Mouse (Mus musculus) hindbrain, embryonic 11.5 days (tissue): ENCODE data around the gene Tent5a. TPM values are rescaled to one million over a fixed set of nuclear protein-coding genes. Genes with fewer than 3 reads are reported as not detected.
A peak's percentile ranks its signal among the peaks of the same experiment; 100 is the strongest.

ENCODE experiments used
- ATAC-seq: fragments of 200-750 bp; cut with Nextera tagmentation; 2 replicates; pipeline ENCODE4 v1.8.0; 2017; ENCODE audit warnings: mild to moderate bottlenecking, moderate TSS enrichment, moderate library complexity; ENCODE audit not compliant: low FRiP score
- DNase-seq: peaks from one replicate; pipeline ENCODE4 v3.0.0-alpha.2; 2015; ENCODE audit warnings: low spot score
- H3K27ac ChIP-seq: fragments of 300-500 bp; sonication (generic); 2 replicates; pipeline ENCODE4 v1.5.1; 2014; ENCODE audit warnings: mild to moderate bottlenecking, low read depth, low read length
- H3K27me3 ChIP-seq: fragments of 300-500 bp; sonication (generic); 2 replicates; pipeline ENCODE4 v1.6.1; 2014; ENCODE audit warnings: mild to moderate bottlenecking, low read length, moderate library complexity, mixed read lengths; ENCODE audit not compliant: control insufficient read depth, insufficient read depth
- H3K36me3 ChIP-seq: fragments of 300-500 bp; sonication (generic); 2 replicates; pipeline ENCODE4 v1.6.1; 2014; ENCODE audit warnings: mild to moderate bottlenecking, low read length, moderate library complexity, mixed read lengths; ENCODE audit not compliant: control insufficient read depth, insufficient read depth
- H3K4me1 ChIP-seq: fragments of 300-500 bp; sonication (generic); replicated peaks from 2 replicates; pipeline ENCODE4 v1.6.1; 2014; ENCODE audit warnings: low read length, mixed read lengths; ENCODE audit not compliant: control insufficient read depth, insufficient read depth
- H3K4me2 ChIP-seq: fragments of 300-500 bp; sonication (generic); replicated peaks from 2 replicates; pipeline ENCODE4 v1.6.1; 2014; ENCODE audit warnings: mild to moderate bottlenecking, low read depth, low read length
- H3K4me3 ChIP-seq: fragments of 300-500 bp; sonication (generic); 2 replicates; pipeline ENCODE4 v1.5.1; 2014; ENCODE audit warnings: low read depth, low read length
- H3K9ac ChIP-seq: fragments of 300-500 bp; sonication (generic); 2 replicates; pipeline ENCODE4 v1.6.1; 2014; ENCODE audit warnings: low read depth, low read length
- H3K9me3 ChIP-seq: fragments of 300-500 bp; sonication (generic); 2 replicates; pipeline ENCODE4 v1.6.1; 2016; ENCODE audit warnings: low read length; ENCODE audit not compliant: control insufficient read depth
- WGBS: fragments of 180-500 bp; shearing (Covaris S2); extraction: QIAGEN DNeasy Blood & Tissue Kit; methylation state at CpG from one replicate; pipeline ENCODE4 v1.1.7; 2014; 5-methylcytosine and 5-hydroxymethylcytosine counted together
- polyA plus RNA-seq: library from polyadenylated mRNA; unstranded; fragments of >200 nt; fragmentation: Nextera tagmentation; extraction: Ambion mirVana; gene quantifications from 2 replicates; pipeline ENCODE4 v1.2.1, GENCODE M21; 2014

The Tent5a gene
- polyA plus RNA-seq, 1 experiment from 2014 or later, result 5.2 TPM

DNA sequence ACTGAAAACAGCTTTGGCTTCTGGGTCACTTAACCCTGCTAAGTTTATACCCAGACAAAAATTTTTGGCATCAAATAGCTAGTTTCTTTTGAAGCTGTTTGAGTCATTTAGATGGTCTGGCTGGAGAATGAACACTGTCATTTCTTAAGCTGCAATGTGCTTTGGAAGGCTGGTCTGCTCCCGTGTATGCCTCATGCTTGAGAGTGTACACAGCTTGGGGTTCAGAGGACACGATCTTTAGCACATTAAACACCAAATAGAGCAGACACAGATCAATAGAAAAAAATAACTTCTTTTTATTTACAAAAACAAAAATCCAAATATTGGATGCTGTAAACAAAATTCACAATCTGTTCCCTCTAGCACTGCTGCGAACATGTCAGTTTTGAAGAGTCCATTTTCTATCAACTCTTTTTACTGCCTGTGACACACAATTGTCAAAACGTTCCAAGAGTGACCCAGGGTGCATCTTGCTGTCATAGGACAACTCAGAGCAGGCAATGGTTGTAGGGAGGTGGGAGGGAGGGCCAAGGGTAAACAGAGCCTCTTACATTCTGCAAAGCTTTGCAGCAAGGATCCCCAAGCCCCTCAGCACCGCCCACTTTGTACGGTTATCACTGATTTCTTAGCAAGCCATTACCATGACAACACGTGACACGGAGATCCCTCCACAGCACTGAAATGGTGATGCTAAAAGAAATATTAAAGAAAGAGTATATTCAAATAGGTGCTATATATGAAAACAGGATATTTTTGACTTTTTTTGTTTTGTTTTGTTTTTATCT lies 6.8 kb downstream of the Tent5a start:
- Histone ChIP-seq H3K4me1 (no peaks in the 10 kb centered on the region), H3K36me3 (no peaks in the 10 kb centered on the region), H3K9ac (no peak overlapping the region), H3K9me3 (no peaks in the 10 kb centered on the region), H3K4me2 (no peak overlapping the region), H3K27me3 (no peaks in the 10 kb centered on the region; the same call in 1 of the 2 replicates), H3K4me3 (no peak overlapping the region), H3K27ac (no peak overlapping the region)
- peak; percentile 17 for DNase-seq
- 63% methylated on average over 8 of the region's 8 CpGs for WGBS
- peak; percentile 67; the same call in 1 of the 2 replicates for ATAC-seq

DNA sequence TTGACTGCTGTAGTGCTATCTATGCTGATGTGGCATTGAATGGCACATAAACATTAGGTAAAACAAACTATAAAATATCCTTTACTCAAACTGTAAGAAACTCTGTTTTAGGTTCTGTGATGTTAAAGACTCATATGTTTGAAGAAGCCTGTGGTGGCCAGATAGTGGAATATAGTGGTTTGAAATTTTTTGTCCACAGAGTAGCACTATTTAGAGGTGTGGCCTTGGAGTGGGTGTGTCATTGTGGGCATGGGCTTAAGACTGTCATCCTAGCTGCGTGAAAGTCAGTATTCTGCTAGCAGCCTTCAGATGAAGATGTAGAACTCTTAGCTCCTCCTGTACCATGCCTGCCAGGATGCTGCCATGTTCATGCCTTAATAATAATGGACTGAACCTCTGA lies 11.0 kb downstream of the Tent5a start:
- Histone ChIP-seq H3K27me3 (no peaks in the 10 kb centered on the region), H3K9me3 (no peaks in the 10 kb centered on the region), H3K9ac (no peak overlapping the region), H3K4me3 (no peak overlapping the region), H3K4me2 (no peak overlapping the region), H3K36me3 (no peaks in the 10 kb centered on the region), H3K27ac (no peak overlapping the region), H3K4me1 (no peaks in the 10 kb centered on the region)
- DNase-seq, result no peak
- ATAC-seq, result no peak
- WGBS, result 63% methylated on average over 1 of the region's 1 CpGs

DNA sequence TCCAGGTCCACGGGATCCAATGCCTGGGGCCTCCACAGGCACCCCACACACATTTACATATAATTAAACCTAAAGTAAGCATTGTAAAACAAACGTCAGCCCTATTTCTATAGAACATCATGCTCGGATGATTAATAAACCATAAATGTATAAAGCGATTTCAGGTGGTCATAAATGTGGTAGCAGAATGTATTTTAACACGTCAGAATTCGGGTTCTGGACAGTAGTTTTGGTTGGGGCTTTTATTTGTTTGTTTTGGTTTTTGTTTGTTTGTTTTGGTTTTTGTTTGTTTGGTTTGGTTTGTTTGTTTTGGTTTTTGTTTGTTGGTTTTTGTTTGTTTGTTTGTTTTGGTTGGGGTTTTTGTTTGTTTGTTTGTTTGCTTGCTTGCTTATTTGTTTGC lies 14.7 kb downstream of the Tent5a start, which contains the start of gene Gm11114:
Gene Gm11114 (plus strand): TSS at position 301 of the 400 bp plus-strand sequence.
- Histone ChIP-seq H3K27ac (no peak within 1 kb of the TSS), H3K36me3 (no peaks in the 10 kb centered on the region), H3K9me3 (no peaks in the 10 kb centered on the region), H3K4me2 (no peak within 1 kb of the TSS), H3K27me3 (no peaks in the 10 kb centered on the region), H3K9ac (no peak within 1 kb of the TSS), H3K4me3 (no peak within 1 kb of the TSS), H3K4me1 (no peaks in the 10 kb centered on the region)
- 91% methylated on average over 6 of the region's 6 CpGs for WGBS
- DNase-seq, result no peak
- ATAC-seq, result no peak

GRCm38 (mm10) chr9:85303378-85303777 lies 23.8 kb downstream of the Tent5a start:
- H3K4me3 ChIP-seq, result no peak overlapping the region
- H3K4me1 ChIP-seq, result no peaks in the 10 kb centered on the region
- 88% methylated on average over 3 of the region's 3 CpGs for WGBS
- no peak overlapping the region for H3K9ac ChIP-seq
- no peaks in the 10 kb centered on the region for H3K36me3 ChIP-seq
- DNase-seq (no peak), ATAC-seq (no peak)
- H3K27me3 ChIP-seq, result no peaks in the 10 kb centered on the region
- no peak overlapping the region for H3K27ac ChIP-seq
- H3K9me3 ChIP-seq, result no peaks in the 10 kb centered on the region
- H3K4me2 ChIP-seq, result no peak overlapping the region

- Histone ChIP-seq H3K27ac (no peak overlapping the region), H3K36me3 (no peaks in the 10 kb centered on the region), H3K4me1 (no peaks in the 10 kb centered on the region), H3K9me3 (no peaks in the 10 kb centered on the region), H3K9ac (no peak overlapping the region), H3K4me2 (no peak overlapping the region), H3K27me3 (no peaks in the 10 kb centered on the region), H3K4me3 (no peak overlapping the region)
- WGBS, result 85% methylated on average over 4 of the region's 4 CpGs
- DNase-seq (no peak), ATAC-seq (no peak)
Measured at GRCm38 (mm10) chr9:85302849-85303248, 24.3 kb downstream of the Tent5a start.

DNA sequence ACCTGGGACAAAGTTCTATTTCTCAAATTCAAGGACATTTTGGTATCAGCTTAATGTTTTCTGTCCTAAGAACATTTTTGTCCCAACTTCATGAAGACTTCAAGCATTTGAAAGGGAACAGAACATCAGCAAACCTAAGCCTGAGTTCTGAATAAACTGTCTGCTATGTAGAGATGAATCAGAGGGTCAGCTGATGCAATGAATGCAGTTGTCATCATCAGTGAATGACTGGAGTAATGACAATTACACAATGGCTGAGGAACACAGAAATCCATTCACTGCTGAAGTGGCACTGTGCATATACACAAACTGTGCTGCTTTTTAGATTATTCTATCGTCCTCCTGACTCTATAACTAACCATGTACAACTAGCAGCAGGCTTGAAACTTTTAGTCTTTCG lies 53.0 kb downstream of the Tent5a start:
- Histone ChIP-seq H3K9me3 (no peaks in the 10 kb centered on the region), H3K4me3 (no peak overlapping the region), H3K36me3 (no peaks in the 10 kb centered on the region), H3K4me1 (no peaks in the 10 kb centered on the region), H3K4me2 (no peak overlapping the region), H3K27me3 (no peaks in the 10 kb centered on the region), H3K9ac (no peak overlapping the region), H3K27ac (no peak overlapping the region)
- no peak for DNase-seq
- ATAC-seq, result no peak
- WGBS, result 79% methylated on average over 2 of the region's 2 CpGs

Other genes starting within 250 kb of the Tent5a start
- not detected in 2 replicates for gene Gm11114, start 14.6 kb downstream of the Tent5a start, polyA plus RNA-seq